Mouse (Mus musculus): ENCODE results near the gene Sf3b3.

- TF ChIP-seq CTCF (IDR thresholded peaks at IDR 0.05; ENCODE audit: borderline replicate concordance, extremely low read depth, insufficient read depth, insufficient read length) (no peak), POLR2A (IDR thresholded peaks at IDR 0.05; ENCODE audit: borderline replicate concordance, extremely low read depth, insufficient read depth, insufficient read length, poor library complexity, severe bottlenecking) (no peak)
Measured at GRCm38 (mm10) chr8:110881741-110882310, 35.2 kb upstream of the Sf3b3 start.
